Mouse (Mus musculus): Measurements from ENCODE around the gene Gm30302.
"Not testable (repeated sequence)": the region's sequence is repeated elsewhere in the genome, so short reads cannot be mapped to it uniquely, and the experiment has no call there.

The Gm30302 gene

DNA sequence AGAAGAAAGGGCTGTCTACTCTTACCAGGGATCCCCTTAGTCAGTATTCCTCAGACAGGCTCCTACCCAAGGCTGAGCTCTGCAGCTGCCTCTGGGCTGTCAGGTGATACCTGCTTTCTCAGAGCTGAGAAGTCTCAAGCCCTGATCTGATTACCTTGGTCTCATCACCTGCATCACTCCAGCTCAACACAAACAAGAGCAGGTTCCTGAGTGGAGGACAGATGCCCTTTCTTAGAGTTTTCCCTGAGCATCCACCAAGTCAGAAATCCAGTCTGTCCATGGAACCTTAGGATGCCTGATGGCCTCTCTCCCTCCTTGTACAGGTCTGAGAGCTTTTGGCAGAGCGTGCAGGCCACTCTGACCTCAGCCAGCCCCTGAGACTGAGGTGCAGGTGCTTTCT, at the start of gene Gm30302:
Gm30302 (minus strand) TSS at position 101 of the 400 bp plus-strand sequence.
- no peak for DNase-seq (ENCODE audit: low spot score)

DNA sequence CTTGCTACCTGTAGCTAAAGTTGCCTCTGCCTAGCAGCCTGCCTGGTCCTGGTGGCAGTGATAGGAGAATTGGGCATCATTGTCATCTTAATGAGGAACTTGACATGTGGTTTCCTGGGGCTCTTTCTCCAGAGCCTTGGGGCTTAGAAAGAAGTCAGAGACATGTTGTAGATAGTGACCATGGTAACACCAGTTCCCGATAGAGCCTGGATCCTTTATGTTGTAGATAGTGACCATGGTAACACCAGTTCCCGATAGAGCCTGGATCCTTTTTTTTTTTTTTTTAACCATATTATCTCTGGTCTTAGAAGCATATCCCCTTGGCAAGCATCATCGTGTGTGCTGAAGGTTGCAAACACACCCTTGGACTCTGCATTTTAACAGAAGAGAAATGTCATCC, 48.0 kb upstream of the Gm30302 start:
- no peak for DNase-seq (ENCODE audit: low spot score)

DNA sequence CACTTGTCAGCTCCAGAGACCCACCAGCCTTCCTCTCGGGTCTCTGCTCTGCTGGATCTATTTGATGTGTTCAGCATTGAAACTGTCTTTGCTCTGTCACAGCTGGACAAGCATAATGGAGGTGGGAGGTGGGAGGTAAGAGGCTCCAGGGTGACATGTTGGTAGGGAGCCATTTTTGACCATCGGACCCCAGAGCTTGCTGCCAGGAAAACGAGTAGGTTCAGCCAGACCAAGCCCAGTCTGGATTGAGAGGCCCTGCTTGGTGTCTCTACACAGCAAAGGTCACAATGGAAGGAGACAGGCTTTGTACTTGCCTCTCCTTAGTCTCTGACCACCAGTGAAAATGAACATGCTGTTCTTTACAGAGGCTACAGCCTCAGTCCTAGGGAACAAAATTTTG, 47.3 kb upstream of the Gm30302 start:
- DNase-seq (ENCODE audit: low spot score) = no peak

DNA sequence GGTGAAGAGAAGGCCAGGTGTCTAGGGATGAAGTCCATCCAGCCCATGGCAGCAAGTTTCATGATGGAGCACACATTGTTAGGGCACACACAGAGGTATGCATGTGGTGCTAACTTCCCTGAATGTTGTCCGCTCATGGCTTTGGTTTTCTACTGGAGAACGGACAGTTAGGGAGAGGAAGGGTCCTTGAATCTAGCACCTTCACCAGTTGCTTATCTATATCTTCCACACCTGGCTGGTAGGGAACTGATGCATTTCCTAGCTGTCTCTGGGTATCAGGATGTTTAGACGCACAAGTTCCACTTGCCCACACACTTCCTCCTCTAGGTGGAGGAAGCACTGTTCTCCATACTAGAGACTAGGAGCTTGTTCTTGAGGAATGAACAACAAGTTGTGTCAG, 46.9 kb upstream of the Gm30302 start:
- DNase-seq (ENCODE audit: low spot score) = no peak

DNA sequence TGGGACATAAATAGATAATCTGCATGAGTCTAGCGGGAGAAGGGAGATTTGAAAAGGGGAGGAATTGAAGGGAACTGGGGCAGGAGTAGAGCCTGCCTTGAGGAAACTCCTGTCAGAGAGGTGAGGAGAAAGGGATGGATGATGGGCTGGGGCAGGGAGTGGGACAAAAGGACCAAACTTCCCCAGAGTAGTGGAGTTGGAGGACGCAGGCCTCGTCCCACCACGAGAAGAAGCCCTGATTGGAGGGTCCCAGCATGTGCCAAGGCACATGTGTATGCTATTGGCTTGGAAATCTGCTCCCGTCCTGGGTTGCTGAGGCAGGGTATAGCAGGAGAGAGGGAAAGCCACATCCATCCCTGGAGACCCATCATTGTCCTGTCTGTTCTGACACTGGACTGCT, 45.3 kb upstream of the Gm30302 start:
- no peak for DNase-seq (ENCODE audit: low spot score)

DNA sequence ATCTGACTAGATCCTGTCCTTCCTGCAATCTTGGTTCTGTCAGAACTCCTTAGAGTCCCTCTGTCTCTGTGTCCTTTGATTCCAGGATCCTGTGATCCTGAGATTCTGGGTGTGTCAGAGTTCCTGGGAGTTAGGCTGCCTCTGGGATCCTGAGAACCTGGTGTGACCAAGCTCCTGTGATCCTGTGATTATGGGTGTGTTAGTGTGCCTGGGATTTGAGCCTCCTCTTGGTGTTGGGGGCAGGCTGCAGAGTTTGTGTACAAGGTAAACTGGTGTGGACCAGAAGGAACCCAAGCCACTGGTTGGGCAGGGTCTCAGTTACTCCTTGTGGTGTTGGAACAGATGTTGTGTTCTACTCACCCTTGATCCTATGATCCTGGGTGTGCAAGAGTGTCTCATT, 42.4 kb upstream of the Gm30302 start:
- no peak for DNase-seq (ENCODE audit: low spot score)

DNA sequence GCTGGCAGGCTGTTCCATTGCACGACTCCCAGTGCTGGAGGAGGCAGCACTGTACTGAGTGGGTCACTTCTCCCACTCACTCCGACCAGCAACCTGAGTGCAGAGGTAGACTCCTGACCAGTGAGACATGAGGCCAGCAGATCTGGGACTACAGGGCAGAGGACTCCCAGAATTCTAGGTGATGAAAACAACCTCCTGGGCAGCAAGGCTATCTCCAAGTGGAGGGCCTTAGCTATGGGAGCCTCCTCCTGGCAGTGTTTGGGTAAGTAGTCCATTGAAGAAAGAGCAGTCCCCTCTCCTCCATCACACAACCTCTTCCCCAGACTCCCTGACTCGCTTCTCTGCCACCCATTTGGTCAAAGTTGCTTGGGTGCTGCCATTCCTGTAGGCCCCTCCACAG, 31.6 kb upstream of the Gm30302 start:
- DNase-seq (ENCODE audit: low spot score) = no peak

DNA sequence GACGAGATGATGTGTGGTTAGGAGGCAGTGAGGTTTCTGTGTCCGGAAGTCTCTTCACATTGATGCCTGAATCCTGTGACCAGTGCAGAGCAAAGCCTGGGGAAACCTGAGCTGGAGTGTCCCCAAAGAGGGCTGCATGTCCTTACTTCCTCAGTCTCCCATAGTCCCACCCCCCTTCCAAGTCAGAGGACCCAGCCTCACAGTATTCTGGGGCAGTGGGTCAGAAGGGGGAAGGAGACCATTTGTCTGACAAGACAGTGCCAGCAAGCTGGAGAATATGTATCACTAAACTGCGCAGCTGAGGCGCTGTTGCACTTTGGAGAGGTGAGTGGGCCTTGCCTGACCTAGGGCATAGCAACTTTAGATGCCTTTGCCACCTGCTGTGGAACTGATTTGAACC, 26.5 kb upstream of the Gm30302 start:
- no peak for DNase-seq (ENCODE audit: low spot score)

DNA sequence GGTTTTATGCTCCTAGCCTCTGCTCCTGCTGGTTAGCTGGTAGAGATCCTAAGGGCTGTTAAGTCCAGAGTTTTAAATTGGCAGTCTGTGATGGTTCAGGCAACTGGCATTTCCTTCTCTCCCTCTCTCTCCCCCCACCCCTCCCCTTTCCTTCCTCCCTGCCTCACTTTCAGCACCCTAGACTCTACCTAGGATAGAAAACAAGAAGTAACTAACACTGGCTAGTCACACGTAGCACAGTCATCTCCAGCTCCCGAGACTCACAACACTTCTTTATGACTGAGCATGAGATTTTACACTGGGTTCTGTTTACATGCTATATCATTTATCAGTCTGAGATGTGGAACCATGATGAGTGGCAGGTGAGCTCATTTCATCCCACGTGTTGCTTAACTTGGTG, 16.2 kb upstream of the Gm30302 start:
- DNase-seq (ENCODE audit: low spot score) = no peak

DNA sequence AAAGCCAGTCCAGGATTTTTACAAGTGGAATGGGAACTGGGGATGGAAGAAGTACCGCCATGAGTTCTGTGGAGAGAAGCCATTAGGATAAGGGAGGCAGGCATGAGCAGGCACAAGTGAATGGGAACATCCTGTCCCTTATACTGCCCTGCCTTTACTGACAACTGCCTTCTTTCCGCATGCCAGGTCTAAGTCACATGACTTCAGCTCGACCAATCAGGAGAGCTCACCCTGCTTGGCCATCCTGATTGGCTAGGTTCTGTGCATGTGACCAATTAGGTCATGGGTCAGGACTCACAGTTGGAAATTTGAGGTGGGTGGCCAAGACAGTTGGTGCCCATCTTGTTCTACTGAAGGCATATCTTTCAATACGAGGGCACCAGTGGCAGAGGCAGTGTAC, 15.6 kb upstream of the Gm30302 start:
- no peak for DNase-seq (ENCODE audit: low spot score)

DNA sequence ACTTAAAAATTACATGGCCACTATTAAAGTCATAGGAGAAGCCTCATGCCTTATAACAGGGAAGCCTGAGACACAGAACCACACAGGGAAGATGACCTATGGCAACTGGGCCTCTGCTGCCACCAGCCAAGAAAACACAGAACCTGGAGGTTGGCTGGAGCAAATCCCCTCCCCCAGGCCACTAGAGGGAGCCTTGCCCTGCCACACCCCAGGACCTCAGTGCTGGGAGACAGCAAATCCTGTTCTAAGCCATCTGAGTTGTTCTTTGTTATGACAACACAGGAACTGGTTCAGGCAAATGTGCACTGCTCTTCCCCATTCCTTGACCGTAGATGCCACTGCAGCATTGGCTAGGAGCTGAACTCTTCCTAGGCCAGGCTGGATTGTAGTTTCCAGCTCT, 8.3 kb upstream of the Gm30302 start:
- no peak for DNase-seq (ENCODE audit: low spot score)

DNA sequence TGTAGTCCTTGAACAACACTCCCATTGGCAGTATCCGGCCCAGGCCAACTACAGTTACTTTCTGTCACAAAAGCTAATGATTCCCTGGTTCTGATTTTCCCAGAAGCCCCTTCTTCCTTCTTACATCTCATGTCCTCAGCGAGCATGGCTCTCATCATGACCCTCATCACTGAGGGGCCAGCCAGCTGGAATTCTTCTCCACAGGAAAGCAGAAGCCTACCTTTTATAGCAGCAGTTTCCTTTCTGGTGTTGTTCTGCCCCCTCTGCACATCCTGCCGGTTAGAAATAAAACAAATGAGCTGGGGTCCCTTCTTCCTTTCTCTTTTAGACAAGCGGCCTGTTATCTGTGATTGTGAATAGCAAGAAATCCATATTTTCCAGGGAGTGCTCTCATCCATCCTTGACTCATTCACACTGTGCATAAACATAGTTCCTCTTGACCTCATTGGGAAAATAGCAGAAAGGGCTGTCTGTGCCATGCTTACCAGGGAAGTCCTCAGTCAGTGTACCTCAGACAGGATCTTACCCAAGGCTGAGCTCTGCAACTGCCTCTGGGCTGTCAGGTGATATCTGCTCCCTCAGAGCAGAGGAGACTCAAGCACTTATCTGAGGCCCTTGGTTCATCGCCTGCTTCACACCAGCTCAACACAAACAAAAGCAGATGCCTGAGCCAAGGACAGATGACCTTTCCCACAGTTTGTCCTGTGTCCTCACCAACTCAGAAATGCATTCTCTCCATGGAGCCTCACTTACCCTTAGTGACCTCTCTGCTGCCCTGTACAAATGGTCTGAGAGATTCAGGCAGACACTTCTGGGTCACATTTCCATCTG, 10.0 kb downstream of the Gm30302 start:
- no peak for DNase-seq (ENCODE audit: low spot score)

DNA sequence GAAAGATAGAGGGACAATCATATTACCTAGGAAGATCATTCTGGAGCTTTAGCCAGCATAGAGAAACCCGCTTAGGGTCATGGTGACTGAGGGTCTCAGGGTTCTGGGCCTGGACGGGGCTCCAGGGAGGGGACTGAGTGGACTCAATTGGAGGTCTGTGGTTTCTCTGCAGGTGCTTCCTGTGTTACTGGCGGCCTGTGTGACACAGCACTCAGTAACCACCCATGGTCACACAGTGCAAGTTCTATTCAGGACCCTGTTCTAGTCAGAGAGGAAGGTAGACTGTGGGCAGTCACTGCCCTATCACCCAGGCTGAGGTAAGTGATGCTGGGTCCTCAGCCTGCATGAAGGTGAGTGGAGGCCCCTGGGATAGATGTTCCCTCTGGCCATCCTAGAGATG, 14.9 kb downstream of the Gm30302 start:
- no peak for DNase-seq (ENCODE audit: low spot score)

DNA sequence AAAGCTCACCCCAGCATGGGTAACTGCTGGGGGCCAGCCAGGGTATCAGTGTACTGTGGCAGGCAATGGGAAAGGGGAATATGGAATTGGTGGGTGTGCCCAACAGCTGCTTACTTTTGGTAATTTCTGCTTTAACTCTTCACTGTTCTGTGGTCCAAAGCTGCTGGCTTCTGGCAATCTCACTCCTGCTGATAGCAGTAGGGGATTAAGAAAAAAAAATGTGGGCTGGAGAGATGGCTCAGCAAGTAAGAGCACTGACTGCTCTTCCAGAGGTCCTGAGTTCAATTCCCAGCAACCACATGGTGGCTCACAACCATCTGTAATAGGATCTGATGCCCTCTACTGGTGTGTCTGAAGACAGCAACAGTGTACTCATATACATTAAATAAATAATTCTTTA, 27.3 kb downstream of the Gm30302 start:
- DNase-seq (ENCODE audit: low spot score) = not testable (repeated sequence)

DNA sequence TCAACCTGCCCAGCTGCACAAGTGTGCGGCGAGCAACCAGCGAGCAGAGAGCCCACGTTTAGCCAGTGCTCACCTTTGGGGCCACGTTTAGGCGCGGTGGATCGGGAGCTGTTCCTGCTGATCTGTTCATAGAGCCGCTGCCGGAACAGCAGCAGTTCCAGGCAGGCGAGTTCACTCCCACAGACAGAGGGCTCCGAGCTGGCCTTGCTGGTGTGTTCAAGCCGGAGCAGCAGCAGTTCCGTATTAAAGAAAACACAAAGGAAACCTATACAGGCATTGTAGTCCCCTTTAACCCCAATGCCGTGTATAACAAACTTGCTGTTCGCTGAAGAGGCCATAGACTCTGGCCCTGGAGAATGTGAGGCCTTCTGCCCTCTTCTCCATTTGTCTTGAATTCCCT, 29.7 kb downstream of the Gm30302 start:
- DNase-seq (ENCODE audit: low spot score) = no peak

DNA sequence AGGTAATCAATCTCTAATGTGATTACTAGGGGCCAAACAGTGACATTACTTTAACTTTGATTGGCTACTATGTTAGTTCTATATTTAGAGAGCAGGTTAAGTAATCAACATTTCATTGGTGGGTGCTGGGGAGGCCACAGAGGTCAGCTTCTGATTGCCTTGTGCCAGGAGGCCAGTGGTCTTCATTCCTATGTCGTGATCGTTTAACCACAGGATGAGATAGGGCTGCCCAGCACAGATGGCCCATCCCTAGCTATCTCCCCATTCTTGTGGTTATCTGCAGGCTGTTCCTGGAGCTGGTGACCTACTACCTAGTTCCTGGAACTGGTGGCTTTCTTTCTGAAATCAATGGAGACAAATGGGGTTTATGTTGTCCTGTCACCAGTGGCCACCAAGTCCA, 30.8 kb downstream of the Gm30302 start:
- DNase-seq (ENCODE audit: low spot score) = no peak

DNA sequence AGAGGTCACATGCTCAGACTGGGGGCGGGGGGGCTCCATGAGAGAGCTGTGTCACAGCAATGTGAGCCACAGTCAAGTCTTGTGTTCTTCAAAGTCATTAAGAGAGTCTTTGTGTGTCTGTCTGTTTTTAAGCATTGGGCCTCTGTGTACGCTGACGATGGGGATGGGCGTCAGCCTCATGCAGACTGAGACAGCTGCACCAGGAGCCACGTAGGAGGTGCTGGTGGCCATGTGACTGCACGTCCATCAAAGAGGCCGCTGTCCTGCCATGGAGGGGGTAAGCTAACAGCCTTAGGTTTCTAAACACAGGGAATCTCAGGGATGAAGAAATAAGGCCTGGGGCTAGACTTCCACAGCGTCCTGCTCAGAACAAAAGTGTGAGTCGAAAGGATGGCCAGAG, 32.5 kb downstream of the Gm30302 start:
- DNase-seq (ENCODE audit: low spot score) = no peak

DNA sequence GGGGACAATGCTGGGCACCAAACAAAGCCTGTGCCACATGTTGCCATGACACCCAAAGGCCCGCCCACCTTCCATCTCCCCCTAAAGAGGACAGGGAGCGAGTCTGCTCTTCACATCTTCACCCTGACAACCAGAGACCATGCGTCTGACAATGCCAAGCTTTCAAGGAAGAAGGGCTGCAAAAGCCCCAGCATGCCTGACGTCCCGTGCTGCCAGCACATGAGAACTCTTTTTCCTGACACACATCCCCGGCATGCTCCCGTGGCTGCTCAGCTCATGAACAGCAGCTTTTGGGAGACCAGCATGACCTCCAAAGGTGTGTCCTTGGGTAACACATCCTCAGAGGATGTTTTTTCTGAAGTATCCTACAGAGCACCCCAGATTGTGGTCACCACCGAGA, 33.5 kb downstream of the Gm30302 start:
- no peak for DNase-seq (ENCODE audit: low spot score)

DNA sequence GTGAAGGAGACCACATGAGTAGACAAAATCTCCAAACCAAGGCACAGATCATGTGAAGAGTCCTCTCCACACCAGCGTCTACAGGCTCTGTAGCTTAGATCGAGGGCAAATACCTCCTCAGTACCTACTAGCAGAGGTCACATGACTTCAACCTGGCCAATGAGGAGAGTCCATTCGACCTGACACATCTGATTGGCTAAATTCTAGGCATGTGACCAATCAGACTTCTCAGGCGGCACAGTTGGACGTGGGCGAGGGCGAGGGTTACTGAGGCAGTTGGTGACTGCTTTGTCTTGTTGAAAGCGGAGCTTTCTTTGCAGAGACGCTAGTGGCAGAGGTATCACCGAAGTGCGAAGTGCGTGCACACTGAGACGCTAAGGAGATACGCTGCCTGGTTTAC, 36.6 kb downstream of the Gm30302 start:
- no peak for DNase-seq (ENCODE audit: low spot score)

DNA sequence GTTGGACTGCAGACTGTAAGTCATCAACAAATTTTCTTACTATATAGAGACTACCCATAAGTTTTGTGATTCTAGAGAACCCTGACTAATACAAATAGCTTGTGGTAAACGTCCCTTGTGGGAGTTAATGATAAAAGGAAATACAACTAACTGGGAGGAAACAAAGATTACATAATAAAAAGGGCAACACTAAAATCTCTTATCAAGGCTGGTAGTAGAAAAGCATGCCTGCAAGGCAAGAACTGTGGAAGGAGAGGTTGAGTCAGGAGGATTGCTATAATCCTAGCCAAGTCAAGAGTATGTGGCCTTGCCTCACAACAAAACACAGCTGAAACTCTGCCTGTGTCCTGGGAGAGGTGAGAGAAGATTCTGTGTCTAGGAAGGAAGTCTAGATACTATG, 38.1 kb downstream of the Gm30302 start:
- no peak for DNase-seq (ENCODE audit: low spot score)

DNA sequence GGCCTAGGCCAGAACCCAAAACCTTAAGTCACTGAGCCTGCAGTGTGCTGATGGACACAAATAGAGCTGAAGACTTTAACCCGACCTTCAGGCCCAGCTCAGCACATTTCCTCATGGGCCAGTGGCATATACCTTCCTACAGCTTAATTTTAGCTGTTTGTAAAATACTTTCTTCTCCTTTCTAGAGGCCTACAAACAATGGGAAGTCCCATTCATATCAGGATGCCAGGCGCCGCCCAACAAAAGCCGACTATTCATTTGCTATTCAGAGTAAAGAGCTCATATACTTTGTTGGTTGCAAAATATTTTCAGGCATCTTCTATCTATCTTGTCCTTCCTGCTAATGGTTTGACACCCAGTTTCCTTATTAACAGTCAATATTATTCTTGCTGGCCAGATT, 40.8 kb downstream of the Gm30302 start:
- no peak for DNase-seq (ENCODE audit: low spot score)

DNA sequence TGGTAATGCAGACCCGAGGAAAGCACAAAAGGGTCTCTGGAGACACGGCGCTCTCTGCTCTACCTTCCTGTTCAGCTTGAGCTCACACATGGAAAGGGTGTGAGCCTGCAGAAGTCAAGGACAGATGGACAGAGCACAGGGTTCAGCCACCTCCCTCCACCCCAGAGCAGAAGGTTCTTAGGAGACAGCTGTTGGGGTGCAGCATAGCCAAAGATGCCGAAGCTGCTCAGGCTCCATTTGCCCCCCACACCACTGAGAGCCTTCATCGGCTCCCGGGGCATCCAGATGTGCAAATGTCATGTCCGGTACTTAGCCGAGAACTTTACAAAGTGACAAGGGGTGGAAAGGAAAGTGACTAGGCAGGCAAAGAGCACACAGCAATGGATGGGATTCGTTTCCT, 42.2 kb downstream of the Gm30302 start:
- no peak for DNase-seq (ENCODE audit: low spot score)

DNA sequence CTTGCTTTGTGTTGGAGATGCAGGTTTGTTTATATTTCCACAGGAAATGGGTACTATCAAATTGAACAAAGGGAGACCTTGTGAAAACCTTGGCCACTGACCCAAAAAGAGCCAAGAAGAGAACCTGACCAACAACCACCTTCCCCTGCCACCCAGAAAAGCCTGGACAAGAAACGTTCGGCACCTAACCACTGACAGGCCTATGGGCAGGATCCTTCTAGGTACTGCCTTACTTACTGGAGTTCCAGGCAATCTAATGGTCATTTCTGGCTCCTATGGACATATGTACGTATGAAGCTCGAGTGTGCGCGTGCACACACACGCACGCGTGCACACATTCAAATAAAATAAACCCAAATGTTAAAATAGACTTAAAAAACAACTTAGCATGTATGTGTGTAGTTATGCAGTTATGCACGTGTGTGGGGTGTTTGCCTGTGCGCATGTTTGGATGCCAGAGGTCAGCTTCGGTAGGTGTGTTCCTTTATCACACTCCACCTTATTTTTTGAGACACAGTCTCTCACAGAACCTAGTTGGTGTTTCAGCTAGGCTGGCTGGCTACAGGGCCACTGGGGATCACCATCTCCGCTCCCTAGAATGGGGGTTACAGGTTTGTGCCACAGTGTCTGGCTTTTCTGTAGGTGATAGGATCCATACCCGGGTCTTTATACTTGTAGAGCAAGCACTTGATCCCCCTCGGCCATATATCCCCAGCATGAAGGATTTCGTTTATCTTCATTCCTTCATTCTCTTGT, 57.3 kb downstream of the Gm30302 start:
- DNase-seq (ENCODE audit: low spot score) = no peak

DNA sequence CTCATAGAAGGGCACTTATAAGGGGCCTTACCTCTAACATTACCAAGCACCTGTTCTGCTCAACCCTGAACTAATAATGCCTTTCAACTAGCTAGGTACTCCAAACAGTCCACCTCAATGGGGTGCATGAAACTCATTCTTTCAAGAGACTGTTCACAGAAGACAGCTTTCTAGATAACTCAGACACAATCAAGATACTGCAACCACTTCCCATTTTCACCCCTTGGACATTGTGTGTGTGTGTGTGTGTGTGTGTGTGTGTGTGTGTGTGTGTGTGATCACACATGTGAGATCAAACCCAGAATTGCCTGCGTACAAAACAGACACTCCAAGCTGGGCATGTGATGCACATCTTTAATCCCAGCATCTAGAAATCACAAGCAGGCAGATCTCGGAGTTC, 60.8 kb downstream of the Gm30302 start:
- no peak for DNase-seq (ENCODE audit: low spot score)
